ENCODE assay signal across 14 mouse cellular contexts in the genomic region with DNA sequence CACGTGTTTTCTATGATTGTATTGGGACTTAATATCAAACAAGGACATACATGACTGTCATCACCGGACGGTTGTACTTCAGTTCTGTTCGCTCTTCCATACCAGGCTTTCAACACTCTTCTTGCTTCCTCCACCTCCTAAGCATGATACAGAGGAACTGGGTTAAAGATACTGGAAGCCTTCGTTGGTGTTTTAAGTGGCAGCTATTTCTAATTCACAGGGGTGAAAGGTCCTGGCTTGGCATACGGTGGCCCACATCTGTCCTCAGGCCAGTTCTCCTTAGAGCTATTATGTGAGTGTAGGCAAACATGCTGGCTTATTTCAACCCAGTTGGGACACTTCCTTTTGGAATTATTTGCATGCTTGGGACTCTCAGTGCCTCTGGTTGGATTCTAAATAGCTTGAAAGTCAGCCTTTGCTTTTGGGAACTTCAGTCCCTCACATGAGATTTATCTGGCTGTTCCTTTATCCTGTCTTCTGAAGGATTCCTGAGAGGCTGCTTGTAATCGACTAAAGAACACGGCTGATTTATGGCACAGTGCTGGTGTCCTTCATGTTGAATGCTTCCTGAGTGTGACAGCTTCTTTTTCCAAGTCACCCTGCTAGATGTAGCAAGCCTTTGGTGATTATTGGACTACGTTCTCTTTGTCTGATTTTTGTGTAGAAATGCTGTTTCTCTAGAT. TPM values are rescaled to one million over a fixed set of nuclear protein-coding genes. Genes with fewer than 3 reads are reported as not detected.
A peak's percentile ranks its signal among the peaks of the same experiment; 100 is the strongest.
DNase-seq lines count a peak whose midpoint lies in the region; ATAC-seq and TF ChIP-seq lines count a peak whose summit lies in the region.
"Had no signal": no experiment of that assay in that cellular context is flagged by ENCODE, and none has a peak within 500 bp of the region (broad histone marks: within the 10 kb centered on the region; RNA-seq: fewer than 3 reads in every experiment).

No protein-coding gene starts in this region.

- H3K4me3 ChIP-seq in hindbrain, embryonic 13.5 days, result no peak overlapping the region
- no peak overlapping the region for H3K4me3 ChIP-seq in hindbrain, embryonic 11.5 days (ENCODE audit: low read depth, low read length)
- no peak overlapping the region for H3K4me3 ChIP-seq in neural tube, embryonic 11.5 days (ENCODE audit: low read depth, low read length)
- no peak overlapping the region for H3K4me3 ChIP-seq in neural tube, embryonic 14.5 days (ENCODE audit: low read depth, low read length)
- no peak overlapping the region for H3K4me3 ChIP-seq in left cerebral cortex, adult 2 months
- H3K4me3 ChIP-seq: embryonic facial prominence, embryonic 10.5 days; hindbrain, embryonic 10.5 days; neural tube, embryonic 13.5 days had no signal

- DNase-seq in hindbrain, embryonic 11.5 days (ENCODE audit: low spot score), result no peak
- DNase-seq in neural tube, embryonic 11.5 days (ENCODE audit: low spot score), result no peak
- DNase-seq in neural tube, embryonic 10.5 days (ENCODE audit: extremely low spot score, low spot score), result no peak
- DNase-seq in lung, postnatal 14 days, result no peak
- DNase-seq in left cerebral cortex, adult 2 months (ENCODE audit: extremely low spot score in 1 of 2, low spot score in 2 of 2), result no peak
- DNase-seq: forebrain, postnatal 0 days; thymus, postnatal 25 days had no signal

- peaks cover 20% of the 10 kb centered on the region for H3K4me1 ChIP-seq in hindbrain, embryonic 13.5 days (replicated peaks)
- H3K4me1 ChIP-seq in hindbrain, embryonic 11.5 days (replicated peaks; ENCODE audit: control insufficient read depth, insufficient read depth, low read length), result 0 out of 2 replicates have a peak, but pooled peaks cover 2% of the 10 kb centered on the region
- peaks cover 9% of the 10 kb centered on the region for H3K4me1 ChIP-seq in neural tube, embryonic 11.5 days (ENCODE audit: control insufficient read depth, insufficient read depth, low read length)
- no peaks in the 10 kb centered on the region for H3K4me1 ChIP-seq in neural tube, embryonic 14.5 days (ENCODE audit: control insufficient read depth, insufficient read depth, low read length)

- WGBS in hindbrain, embryonic 13.5 days, result 60% methylated on average over 9 of the region's 9 CpGs
- WGBS in hindbrain, embryonic 11.5 days, result 70% methylated on average over 9 of the region's 9 CpGs
- WGBS in neural tube, embryonic 11.5 days, result 48% methylated on average over 9 of the region's 9 CpGs
- 38% methylated on average over 9 of the region's 9 CpGs for WGBS in neural tube, embryonic 14.5 days

- ATAC-seq in hindbrain, embryonic 13.5 days (ENCODE audit: low FRiP score), result no peak
- ATAC-seq in hindbrain, embryonic 11.5 days (ENCODE audit: low FRiP score), result no peak
- ATAC-seq in neural tube, embryonic 11.5 days (ENCODE audit: insufficient read depth, low FRiP score, low TSS enrichment), result 0 out of 2 replicates have a peak, but pooled peaks have one; percentile 10
- peak; percentile 25; the same call in 1 of the 2 replicates for ATAC-seq in granulocyte monocyte progenitor cell, adult 5-6 weeks (replicated peaks; ENCODE audit: poor library complexity, severe bottlenecking)
- 0 out of 2 replicates have a peak, but pooled peaks have one; percentile 50 for ATAC-seq in neural tube, embryonic 14.5 days (ENCODE audit: low read depth)
- ATAC-seq: forebrain, postnatal 0 days; lung, postnatal 0 days had no signal

- peak overlapping the region; percentile 35; the same call in 1 of the 2 replicates for H3K27ac ChIP-seq in hindbrain, embryonic 13.5 days
- H3K27ac ChIP-seq in hindbrain, embryonic 11.5 days (ENCODE audit: low read depth, low read length), result no peak overlapping the region
- H3K27ac ChIP-seq in neural tube, embryonic 11.5 days (ENCODE audit: low read depth, low read length), result no peak overlapping the region
- H3K27ac ChIP-seq in neural tube, embryonic 14.5 days (ENCODE audit: low read depth, low read length), result 0 out of 2 replicates have a peak overlapping the region, but pooled peaks have one; percentile 16
- no peak overlapping the region for H3K27ac ChIP-seq in left cerebral cortex, adult 2 months
- H3K27ac ChIP-seq: embryonic facial prominence, embryonic 10.5 days; hindbrain, embryonic 10.5 days; neural tube, embryonic 13.5 days had no signal

- no peak overlapping the region for H3K9ac ChIP-seq in hindbrain, embryonic 13.5 days
- no peak overlapping the region for H3K9ac ChIP-seq in hindbrain, embryonic 11.5 days (ENCODE audit: low read depth, low read length)
- H3K9ac ChIP-seq in neural tube, embryonic 11.5 days (ENCODE audit: low read length), result no peak overlapping the region
- no peak overlapping the region for H3K9ac ChIP-seq in neural tube, embryonic 14.5 days (replicated peaks; ENCODE audit: low read depth, low read length)
- H3K9ac ChIP-seq: forebrain, postnatal 0 days; neural tube, embryonic 13.5 days had no signal

- no peaks in the 10 kb centered on the region for H3K36me3 ChIP-seq in hindbrain, embryonic 13.5 days
- H3K36me3 ChIP-seq in hindbrain, embryonic 11.5 days (ENCODE audit: control insufficient read depth, insufficient read depth, low read length), result no peaks in the 10 kb centered on the region
- no peaks in the 10 kb centered on the region for H3K36me3 ChIP-seq in neural tube, embryonic 11.5 days (ENCODE audit: control insufficient read depth, insufficient read depth, low read length)
- no peaks in the 10 kb centered on the region for H3K36me3 ChIP-seq in neural tube, embryonic 14.5 days (ENCODE audit: control insufficient read depth, insufficient read depth, low read length)
- H3K36me3 ChIP-seq: hindbrain, embryonic 10.5 days; neural tube, embryonic 13.5 days had no signal

- H3K4me2 ChIP-seq in hindbrain, embryonic 13.5 days, result no peak overlapping the region
- H3K4me2 ChIP-seq in hindbrain, embryonic 11.5 days (replicated peaks; ENCODE audit: low read depth, low read length), result no peak overlapping the region
- H3K4me2 ChIP-seq in neural tube, embryonic 11.5 days (ENCODE audit: low read depth), result no peak overlapping the region
- H3K4me2 ChIP-seq in neural tube, embryonic 14.5 days (ENCODE audit: low read depth, low read length), result no peak overlapping the region
- H3K4me2 ChIP-seq: neural tube, embryonic 13.5 days had no signal

- H3K27me3 ChIP-seq in hindbrain, embryonic 13.5 days, result no peaks in the 10 kb centered on the region
- H3K27me3 ChIP-seq in hindbrain, embryonic 11.5 days (ENCODE audit: control insufficient read depth, insufficient read depth, low read length), result no peaks in the 10 kb centered on the region
- H3K27me3 ChIP-seq in neural tube, embryonic 11.5 days (ENCODE audit: control insufficient read depth, insufficient read depth, low read length), result no peaks in the 10 kb centered on the region
- no peaks in the 10 kb centered on the region for H3K27me3 ChIP-seq in neural tube, embryonic 14.5 days (ENCODE audit: control insufficient read depth, insufficient read depth, low read length)
- H3K27me3 ChIP-seq: neural tube, embryonic 13.5 days had no signal

- intact Hi-C loops in left cerebral cortex, adult 2 months (cut with DNase I), result no loop called here

- TF ChIP-seq CTCF in left cerebral cortex, adult 2 months (IDR thresholded peaks at IDR 0.05), result no peak

- H3K9me3 ChIP-seq in hindbrain, embryonic 13.5 days, result no peaks in the 10 kb centered on the region
- no peaks in the 10 kb centered on the region for H3K9me3 ChIP-seq in hindbrain, embryonic 11.5 days (ENCODE audit: control insufficient read depth, low read length)
- no peaks in the 10 kb centered on the region for H3K9me3 ChIP-seq in neural tube, embryonic 11.5 days (ENCODE audit: control insufficient read depth, low read length)
- no peaks in the 10 kb centered on the region for H3K9me3 ChIP-seq in neural tube, embryonic 14.5 days (ENCODE audit: control insufficient read depth, low read length)
- H3K9me3 ChIP-seq: hindbrain, embryonic 10.5 days; neural tube, embryonic 13.5 days had no signal

RNA-seq across cellular contexts. Expression of gene Arl15, which starts 17.7 kb away (rescaled TPM):
- polyA plus RNA-seq in hindbrain, embryonic 13.5 days (2015; fragmentation: Nextera tagmentation; extraction: Ambion mirVana), result 17.1 and 17.3 TPM in 2 replicates
- polyA plus RNA-seq in hindbrain, embryonic 11.5 days (2014; fragmentation: Nextera tagmentation; extraction: Ambion mirVana), result 13.8 and 19.0 TPM in 2 replicates
- polyA plus RNA-seq in neural tube, embryonic 11.5 days (2014; fragmentation: Nextera tagmentation; extraction: Ambion mirVana), result 9.5 and 11.0 TPM in 2 replicates
- 15.6 and 16.1 TPM in 2 replicates for total RNA-seq in granulocyte monocyte progenitor cell, adult 5-6 weeks (2014; fragmentation: Nextera tagmentation)
- total RNA-seq in granulocyte monocyte progenitor cell, adult 5-6 weeks (2017), result 16.4 and 17.3 TPM in 2 replicates
- polyA plus RNA-seq in neural tube, embryonic 14.5 days (2014; fragmentation: Nextera tagmentation; extraction: Ambion mirVana), result 20.8 and 26.8 TPM in 2 replicates
- total RNA-seq in left cerebral cortex, adult 2 months (2021), result 10 to 100 TPM; 34.2 to 35.5 TPM

Comparison
In these comparisons a context has a peak if more than half of its experiments do, and no peak if none do; other contexts are left out.
1. H3K27ac ChIP-seq: peak in hindbrain, embryonic 13.5 days (single experiment) and neural tube, embryonic 14.5 days (single experiment); none in hindbrain, embryonic 11.5 days (single experiment), neural tube, embryonic 11.5 days (single experiment) and left cerebral cortex, adult 2 months (single experiment).
2. ATAC-seq: peak in neural tube, embryonic 11.5 days (single experiment), granulocyte monocyte progenitor cell, adult 5-6 weeks (single experiment) and neural tube, embryonic 14.5 days (single experiment); none in hindbrain, embryonic 13.5 days (single experiment) and hindbrain, embryonic 11.5 days (single experiment).